Mouse (Mus musculus): ENCODE measurements around the gene Mansc4.

The Mansc4 gene

GRCm38 (mm10) chr6:147079919-147080318, 6.9 kb downstream of the Mansc4 start:
- WGBS: 92% methylated on average over 10 of the region's 10 CpGs

- WGBS: 84% methylated on average over 8 of the region's 8 CpGs
Measured at GRCm38 (mm10) chr6:147076878-147077277, 10.0 kb downstream of the Mansc4 start.

GRCm38 (mm10) chr6:147075808-147076387, 10.9 kb downstream of the Mansc4 start:
- 24% methylated on average over 5 of the region's 5 CpGs for whole genome bisulfite sequencing

GRCm38 (mm10) chr6:147064944-147065261, 21.9 kb downstream of the Mansc4 start:
- WGBS: 76% methylated on average over 6 of the region's 6 CpGs

- 85% methylated on average over 10 of the region's 10 CpGs for WGBS
Measured at GRCm38 (mm10) chr6:147064226-147064943, 22.4 kb downstream of the Mansc4 start.

- 86% methylated on average over 7 of the region's 7 CpGs for WGBS
Measured at GRCm38 (mm10) chr6:147062694-147063093, 24.1 kb downstream of the Mansc4 start.

GRCm38 (mm10) chr6:147062034-147062433, 24.8 kb downstream of the Mansc4 start:
- WGBS: 56% methylated on average over 7 of the region's 7 CpGs

- 74% methylated on average over 9 of the region's 9 CpGs for WGBS
Measured at GRCm38 (mm10) chr6:147061630-147062029, 25.2 kb downstream of the Mansc4 start.

- 73% methylated on average over 7 of the region's 7 CpGs for WGBS
Measured at GRCm38 (mm10) chr6:147059326-147059725, 27.5 kb downstream of the Mansc4 start.

- 81% methylated on average over 10 of the region's 10 CpGs for WGBS
Measured at GRCm38 (mm10) chr6:147055374-147055977, 31.4 kb downstream of the Mansc4 start.

GRCm38 (mm10) chr6:147053785-147054646, 32.8 kb downstream of the Mansc4 start:
- 67% methylated on average over 19 of the region's 19 CpGs for WGBS

GRCm38 (mm10) chr6:147052440-147052839, 34.4 kb downstream of the Mansc4 start:
- 86% methylated on average over 9 of the region's 9 CpGs for WGBS

- WGBS: 93% methylated on average over 8 of the region's 8 CpGs
Measured at GRCm38 (mm10) chr6:147051666-147052065, 35.2 kb downstream of the Mansc4 start.

GRCm38 (mm10) chr6:147049239-147049805, 37.5 kb downstream of the Mansc4 start:
- WGBS: 68% methylated on average over 13 of the region's 13 CpGs

GRCm38 (mm10) chr6:147043633-147044032, 43.2 kb downstream of the Mansc4 start:
- WGBS: 41% methylated on average over 7 of the region's 7 CpGs

- whole genome bisulfite sequencing: 3% methylated on average over 66 of the region's 66 CpGs
Measured at GRCm38 (mm10) chr6:147042291-147043290, 44.2 kb downstream of the Mansc4 start, which contains the start of gene Mrps35. Mrps35 (plus strand) TSS chr6:147042764.

GRCm38 (mm10) chr6:147032303-147032925, 54.4 kb downstream of the Mansc4 start, which contains the start of gene Rep15:
Rep15 (plus strand) TSS chr6:147032584.
- 70% methylated on average over 13 of the region's 13 CpGs for WGBS

- 69% methylated on average over 15 of the region's 15 CpGs for WGBS
Measured at GRCm38 (mm10) chr6:147030096-147030885, 56.5 kb downstream of the Mansc4 start.

- 68% methylated on average over 9 of the region's 9 CpGs for WGBS
Measured at GRCm38 (mm10) chr6:147029591-147029990, 57.2 kb downstream of the Mansc4 start.
